8 mouse cellular contexts compared by ENCODE assay signal in genomic region chr2:153444254-153445136, GRCm38 (mm10). TPM values are rescaled to one million over a fixed set of nuclear protein-coding genes. Genes with fewer than 3 reads are reported as not detected.
DNase-seq lines count a peak whose midpoint lies in the region; ATAC-seq lines count a peak whose summit lies in the region.

No protein-coding gene starts in this region.

- ATAC-seq in cerebellum, adult (ENCODE audit: insufficient number of reproducible peaks, low FRiP score, low TSS enrichment) = 0 out of 2 replicates have a peak, but pooled peaks have one; percentile 37
- peak; percentile 75 for ATAC-seq in intestine, embryonic 16.5 days
- ATAC-seq in limb, embryonic 15.5 days (ENCODE audit: insufficient number of reproducible peaks, low FRiP score, low TSS enrichment, low read depth) = peak; percentile 71
- ATAC-seq in midbrain, embryonic 15.5 days (replicated peaks) = peak; percentile 74

- peak overlapping the region; percentile 100 for H3K27ac ChIP-seq in intestine, embryonic 16.5 days (ENCODE audit: low read length)
- H3K27ac ChIP-seq in limb, embryonic 15.5 days = peak overlapping the region; percentile 90
- peak overlapping the region; percentile 99 for H3K27ac ChIP-seq in midbrain, embryonic 15.5 days

- H3K9me3 ChIP-seq in intestine, embryonic 16.5 days (ENCODE audit: control insufficient read depth, low read length) = no peaks in the 10 kb centered on the region
- H3K9me3 ChIP-seq in limb, embryonic 15.5 days = no peaks in the 10 kb centered on the region
- H3K9me3 ChIP-seq in midbrain, embryonic 15.5 days = no peaks in the 10 kb centered on the region

- H3K9ac ChIP-seq in intestine, embryonic 16.5 days (ENCODE audit: low read depth, low read length) = peak overlapping the region; percentile 97
- H3K9ac ChIP-seq in limb, embryonic 15.5 days = peak overlapping the region; percentile 69
- H3K9ac ChIP-seq in midbrain, embryonic 15.5 days = peak overlapping the region; percentile 98

- no peaks in the 10 kb centered on the region for H3K27me3 ChIP-seq in intestine, embryonic 16.5 days (replicated peaks; ENCODE audit: control insufficient read depth, insufficient read depth, low read length)
- no peaks in the 10 kb centered on the region for H3K27me3 ChIP-seq in limb, embryonic 15.5 days
- H3K27me3 ChIP-seq in midbrain, embryonic 15.5 days (replicated peaks) = no peaks in the 10 kb centered on the region

- DNase-seq in cerebellum, adult 11-12 months = no peak
- DNase-seq in embryo, embryonic 10 days (ENCODE audit: low spot score) = peak; percentile 79
- DNase-seq in gastrocnemius, postnatal 4 days (ENCODE audit: low spot score in 2 of 2) = peak; percentile 42 to 65
- peak; percentile 39 to 57 for DNase-seq in spleen, postnatal 10 days (ENCODE audit: low spot score in 2 of 2)

- under 1% methylated on average over 37 of the region's 64 CpGs for WGBS in intestine, embryonic 16.5 days
- under 1% methylated on average over 30 of the region's 64 CpGs for WGBS in limb, embryonic 15.5 days
- 0% methylated on average over 41 of the region's 64 CpGs for WGBS in midbrain, embryonic 15.5 days

- peaks cover 42% of the 10 kb centered on the region for H3K4me1 ChIP-seq in intestine, embryonic 16.5 days (ENCODE audit: control insufficient read depth, insufficient read depth, low read length)
- H3K4me1 ChIP-seq in limb, embryonic 15.5 days = peaks cover 53% of the 10 kb centered on the region
- H3K4me1 ChIP-seq in midbrain, embryonic 15.5 days = peaks cover 44% of the 10 kb centered on the region

- peak overlapping the region; percentile 98 for H3K4me2 ChIP-seq in intestine, embryonic 16.5 days (ENCODE audit: low read depth, low read length)
- peak overlapping the region; percentile 99 for H3K4me2 ChIP-seq in limb, embryonic 15.5 days
- peak overlapping the region; percentile 96 for H3K4me2 ChIP-seq in midbrain, embryonic 15.5 days

- peak overlapping the region; percentile 99 for H3K4me3 ChIP-seq in intestine, embryonic 16.5 days (ENCODE audit: low read length)
- peak overlapping the region; percentile 94 for H3K4me3 ChIP-seq in limb, embryonic 15.5 days
- H3K4me3 ChIP-seq in midbrain, embryonic 15.5 days = peak overlapping the region; percentile 98

- no peaks in the 10 kb centered on the region for H3K36me3 ChIP-seq in intestine, embryonic 16.5 days (ENCODE audit: control insufficient read depth, insufficient read depth, low read length)
- no peaks in the 10 kb centered on the region for H3K36me3 ChIP-seq in limb, embryonic 15.5 days
- no peaks in the 10 kb centered on the region for H3K36me3 ChIP-seq in midbrain, embryonic 15.5 days (replicated peaks)

RNA-seq across cellular contexts. Expression of gene 4930404H24Rik, which starts 48.1 kb away (rescaled TPM):
- not detected for total RNA-seq in gastrocnemius, postnatal 4 days (2021)
- not detected in 2 replicates for polyA plus RNA-seq in intestine, embryonic 16.5 days (2015; fragmentation: Nextera tagmentation; extraction: Ambion mirVana)
- polyA plus RNA-seq in limb, embryonic 15.5 days (2015; fragmentation: Nextera tagmentation; extraction: Ambion mirVana) = not detected in 2 replicates
- not detected in 2 replicates for polyA plus RNA-seq in midbrain, embryonic 15.5 days (2015; fragmentation: Nextera tagmentation; extraction: Ambion mirVana)
